Mouse (Mus musculus): ENCODE results near the gene Nipal1. TPM values are rescaled to one million over a fixed set of nuclear protein-coding genes. Genes with fewer than 3 reads are reported as not detected.

The Nipal1 gene
- total and polyA plus RNA-seq, 3 experiments: not detected

- no peak overlapping the region for H3K4me3 ChIP-seq (replicated peaks in 1 of 3; ENCODE audit: low read depth in 2 of 3, low read length in 2 of 3, poor library complexity in 1 of 3)
- H3K27me3 ChIP-seq (replicated peaks): no peaks in the 10 kb centered on the region
- in situ Hi-C loops (cut with MboI; ENCODE audit: low pct_ligation_motif_present, low pct_unique_long_range_greater_than_20kb, low sequenced_read_pairs) (no loop called here), dilution Hi-C loops (cut with MboI; ENCODE audit: extremely low pct_ligation_motif_present, extremely low pct_unique_long_range_greater_than_20kb, low sequenced_read_pairs) (no loop called here)
- H3K9me3 ChIP-seq (replicated peaks; ENCODE audit: low read length): no peaks in the 10 kb centered on the region
- no peak overlapping the region for H3K27ac ChIP-seq (ENCODE audit: insufficient read depth, low read depth)
- no peaks in the 10 kb centered on the region for H3K79me2 ChIP-seq (replicated peaks; ENCODE audit: control insufficient read depth, extremely low read depth, insufficient read depth, poor library complexity, severe bottlenecking)
- H3K9ac ChIP-seq (ENCODE audit: insufficient read depth, low read depth): no peak overlapping the region
- H3K4me1 ChIP-seq (ENCODE audit: control insufficient read depth in 1 of 2, insufficient read depth in 2 of 2): peaks cover 3 to 6% of the 10 kb centered on the region in 2 experiments; a peak in 3 of 4 replicates
- H3K36me3 ChIP-seq (replicated peaks in 1 of 2; ENCODE audit: control insufficient read depth in 1 of 2, insufficient read depth in 1 of 2, low read length in 1 of 2): no peaks in the 10 kb centered on the region
- TF ChIP-seq MXI1 (IDR thresholded peaks at IDR 0.05; ENCODE audit: low read depth, low read length): no peak
- no peak for TF ChIP-seq ZKSCAN1 (IDR thresholded peaks at IDR 0.05; ENCODE audit: borderline replicate concordance, low read depth, low read length)
- TF ChIP-seq TCF12 (IDR thresholded peaks at IDR 0.05; ENCODE audit: low read depth, low read length): no peak
- no peak for TF ChIP-seq ZNF384 (IDR thresholded peaks at IDR 0.05; ENCODE audit: low read depth, low read length)
- TF ChIP-seq UBTF (IDR thresholded peaks at IDR 0.05; ENCODE audit: low read depth, low read length): no peak
- no peak for TF ChIP-seq EP300 (IDR thresholded peaks at IDR 0.05; ENCODE audit: low read length)
- TF ChIP-seq E2F4 (IDR thresholded peaks at IDR 0.05; ENCODE audit: insufficient replicate concordance, low read depth, low read length): no peak
- TF ChIP-seq ETS1 (conservative IDR thresholded peaks at IDR 0.05; ENCODE audit: low read depth, low read length): no peak
- TF ChIP-seq HCFC1 (IDR thresholded peaks at IDR 0.05; ENCODE audit: low read depth, low read length): no peak
- no peak for TF ChIP-seq PAX5 (IDR thresholded peaks at IDR 0.05; ENCODE audit: low read length)
- no peak for TF ChIP-seq JUND (conservative IDR thresholded peaks at IDR 0.05; ENCODE audit: low read depth, low read length)
- no peak for TF ChIP-seq RAD21 (IDR thresholded peaks at IDR 0.05; ENCODE audit: low read depth, low read length)
- no peak for TF ChIP-seq NRF1 (IDR thresholded peaks at IDR 0.05; ENCODE audit: low read depth, low read length)
- no peak for TF ChIP-seq ZC3H11A (IDR thresholded peaks at IDR 0.05; ENCODE audit: low read depth, low read length)
- no peak for TF ChIP-seq POLR2A (IDR thresholded peaks at IDR 0.05; ENCODE audit: low read depth, low read length)
- no peak overlapping the region for H3K4me2 ChIP-seq (ENCODE audit: insufficient read depth, low read depth, poor library complexity, severe bottlenecking)
- no peak for DNase-seq (ENCODE audit: extremely low read depth)
These were observed 42.9 kb downstream of the Nipal1 start for GRCm38 (mm10) chr5:72690516-72690915.

GRCm38 (mm10) chr5:72694684-72695083 lies 47.1 kb downstream of the Nipal1 start:
- no peak for TF ChIP-seq UBTF (IDR thresholded peaks at IDR 0.05; ENCODE audit: low read depth, low read length)
- TF ChIP-seq MAZ (IDR thresholded peaks at IDR 0.05; ENCODE audit: low read depth, low read length): no peak
- TF ChIP-seq NRF1 (IDR thresholded peaks at IDR 0.05; ENCODE audit: low read depth, low read length): no peak
- no peak for TF ChIP-seq RCOR1 (conservative IDR thresholded peaks at IDR 0.05; ENCODE audit: low read depth, low read length)
- no peak for TF ChIP-seq CHD2 (IDR thresholded peaks at IDR 0.05; ENCODE audit: low read length)
- no peak for TF ChIP-seq BHLHE40 (IDR thresholded peaks at IDR 0.05; ENCODE audit: low read depth, low read length)
- no peak for TF ChIP-seq NELFE (IDR thresholded peaks at IDR 0.05; ENCODE audit: low read depth, low read length)
- TF ChIP-seq RAD21 (IDR thresholded peaks at IDR 0.05; ENCODE audit: low read depth, low read length): no peak
- no peak for TF ChIP-seq EP300 (IDR thresholded peaks at IDR 0.05; ENCODE audit: low read length)
- TF ChIP-seq JUND (conservative IDR thresholded peaks at IDR 0.05; ENCODE audit: low read depth, low read length): no peak
- TF ChIP-seq USF1 (IDR thresholded peaks at IDR 0.05; ENCODE audit: low read depth, low read length): no peak
- TF ChIP-seq USF2 (conservative IDR thresholded peaks at IDR 0.05; ENCODE audit: low read depth, low read length): no peak
- TF ChIP-seq GABPA (IDR thresholded peaks at IDR 0.05; ENCODE audit: insufficient replicate concordance, low read depth, low read length): no peak
- no peak for TF ChIP-seq ELF1 (IDR thresholded peaks at IDR 0.05; ENCODE audit: low read depth, low read length)
- Histone ChIP-seq H3K4me3 (replicated peaks in 1 of 3; ENCODE audit: low read depth in 2 of 3, low read length in 2 of 3, poor library complexity in 1 of 3) (no peak overlapping the region), H3K4me1 (ENCODE audit: control insufficient read depth in 1 of 2, insufficient read depth in 2 of 2) (peaks cover 3 to 13% of the 10 kb centered on the region in 2 experiments; a peak in 3 of 4 replicates), H3K36me3 (replicated peaks in 1 of 2; ENCODE audit: control insufficient read depth in 1 of 2, insufficient read depth in 1 of 2, low read length in 1 of 2) (no peaks in the 10 kb centered on the region), H3K27me3 (replicated peaks) (no peaks in the 10 kb centered on the region), H3K79me2 (replicated peaks; ENCODE audit: control insufficient read depth, extremely low read depth, insufficient read depth, poor library complexity, severe bottlenecking) (no peaks in the 10 kb centered on the region), H3K9ac (ENCODE audit: insufficient read depth, low read depth) (no peak overlapping the region), H3K9me3 (replicated peaks; ENCODE audit: low read length) (no peaks in the 10 kb centered on the region), H3K27ac (ENCODE audit: insufficient read depth, low read depth) (no peak overlapping the region), H3K4me2 (ENCODE audit: insufficient read depth, low read depth, poor library complexity, severe bottlenecking) (no peak overlapping the region)
- in situ Hi-C loops (cut with MboI; ENCODE audit: low pct_ligation_motif_present, low pct_unique_long_range_greater_than_20kb, low sequenced_read_pairs): no loop called here
- DNase-seq (ENCODE audit: extremely low read depth): no peak
- dilution Hi-C loops (cut with MboI; ENCODE audit: extremely low pct_ligation_motif_present, extremely low pct_unique_long_range_greater_than_20kb, low sequenced_read_pairs): no loop called here

Measured in CH12.LX (cell line).